Mouse (Mus musculus) forebrain, embryonic 14.5 days (tissue): ENCODE measurements around the gene Zfp746. TPM values are rescaled to one million over a fixed set of nuclear protein-coding genes. Genes with fewer than 3 reads are reported as not detected.

Source experiments
- ATAC-seq: fragments of 200-750 bp; cut with Nextera tagmentation; 2 replicates; pipeline ENCODE4 v1.8.0; 2017; ENCODE audit warnings: mild to moderate bottlenecking, moderate library complexity
- DNase-seq: peaks from one replicate; pipeline ENCODE4 v3.0.0-alpha.2; 2015; ENCODE audit warnings: low spot score
- H3K27ac ChIP-seq: fragments of 300-500 bp; sonication (generic); 2 replicates; pipeline ENCODE4 v1.5.1; 2014; ENCODE audit warnings: low read depth, mild to moderate bottlenecking, control low read depth, low read length, moderate library complexity
- H3K27me3 ChIP-seq: fragments of 300-500 bp; sonication (generic); replicated peaks from 2 replicates; pipeline ENCODE4 v1.6.1; 2014; ENCODE audit warnings: low read length, control low read depth, mixed read lengths; ENCODE audit not compliant: control insufficient read depth, insufficient read depth
- H3K36me3 ChIP-seq: fragments of 300-500 bp; sonication (generic); 2 replicates; pipeline ENCODE4 v1.6.1; 2014; ENCODE audit warnings: low read length, control low read depth; ENCODE audit not compliant: control insufficient read depth, insufficient read depth
- H3K4me1 ChIP-seq: fragments of 300-500 bp; sonication (generic); 2 replicates; pipeline ENCODE4 v1.6.1; 2014; ENCODE audit warnings: antibody characterized with exemption, low read length, control low read depth; ENCODE audit not compliant: control insufficient read depth, insufficient read depth
- H3K4me2 ChIP-seq: fragments of 300-500 bp; sonication (generic); 2 replicates; pipeline ENCODE4 v1.6.1; 2014; ENCODE audit warnings: mild to moderate bottlenecking, control low read depth, low read length
- H3K4me3 ChIP-seq: fragments of 300-500 bp; sonication (generic); 2 replicates; pipeline ENCODE4 v1.5.1; 2014; ENCODE audit warnings: low read depth, low read length, control low read depth
- H3K9ac ChIP-seq: fragments of 300-500 bp; sonication (generic); 2 replicates; pipeline ENCODE4 v1.6.1; 2014; ENCODE audit warnings: mild to moderate bottlenecking, low read length, control low read depth, moderate library complexity
- H3K9me3 ChIP-seq: fragments of 300-500 bp; sonication (generic); replicated peaks from 2 replicates; pipeline ENCODE4 v1.6.1; 2016; ENCODE audit warnings: low read length, control low read depth, mixed read lengths; ENCODE audit not compliant: control insufficient read depth
- WGBS: fragments of 180-500 bp; shearing (Covaris S2); extraction: QIAGEN DNeasy Blood & Tissue Kit; methylation state at CpG from one replicate; pipeline ENCODE4 v1.1.7; 2014; 5-methylcytosine and 5-hydroxymethylcytosine counted together
- microRNA-seq: library from miRNA; unstranded; fragments of <30 nt; microRNA quantifications from one replicate; pipeline ENCODE4, GENCODE M21; 2016
- polyA plus RNA-seq: library from polyadenylated mRNA; unstranded; fragments of >200 nt; fragmentation: Nextera tagmentation; extraction: Ambion mirVana; gene quantifications from 2 replicates; pipeline ENCODE4 v1.2.1, GENCODE M21; 2014

The Zfp746 gene
- polyA plus RNA-seq, 1 experiment from 2014 or later: 17.7 TPM

GRCm38 (mm10) chr6:48024330-48024993, 61.9 kb downstream of the Zfp746 start:
- Histone ChIP-seq H3K27me3 (no peaks in the 10 kb centered on the region), H3K4me3 (no peak overlapping the region), H3K4me2 (no peak overlapping the region), H3K36me3 (peaks cover 67% of the 10 kb centered on the region), H3K9ac (no peak overlapping the region), H3K9me3 (peaks cover 15% of the 10 kb centered on the region), H3K27ac (no peak overlapping the region), H3K4me1 (no peaks in the 10 kb centered on the region)
- peak; percentile 36 for DNase-seq
- 55% methylated on average over 43 of the region's 43 CpGs for WGBS
- peak; percentile 55 for ATAC-seq

- peaks cover 49% of the 10 kb centered on the region for H3K36me3 ChIP-seq
- DNase-seq (no peak), ATAC-seq (no peak)
- no peaks in the 10 kb centered on the region for H3K27me3 ChIP-seq
- H3K9me3 ChIP-seq: peaks cover 15% of the 10 kb centered on the region
- H3K9ac ChIP-seq: no peak overlapping the region
- no peak overlapping the region for H3K4me3 ChIP-seq
- H3K4me1 ChIP-seq: no peaks in the 10 kb centered on the region
- H3K4me2 ChIP-seq: no peak overlapping the region
- no peak overlapping the region for H3K27ac ChIP-seq
- 84% methylated on average over 2 of the region's 2 CpGs for WGBS
Observed at GRCm38 (mm10) chr6:48022672-48023071, 63.7 kb downstream of the Zfp746 start.

GRCm38 (mm10) chr6:48021678-48022077, 64.7 kb downstream of the Zfp746 start:
- no peak for ATAC-seq
- Histone ChIP-seq H3K4me1 (no peaks in the 10 kb centered on the region), H3K27me3 (no peaks in the 10 kb centered on the region), H3K9me3 (peaks cover 15% of the 10 kb centered on the region), H3K4me3 (no peak overlapping the region), H3K4me2 (no peak overlapping the region), H3K9ac (no peak overlapping the region), H3K27ac (no peak overlapping the region), H3K36me3 (peaks cover 43% of the 10 kb centered on the region)
- DNase-seq: no peak
- 79% methylated on average over 1 of the region's 1 CpGs for WGBS

- no peak overlapping the region for H3K4me3 ChIP-seq
- ATAC-seq (no peak), DNase-seq (peak; percentile 19)
- 75% methylated on average over 2 of the region's 2 CpGs for WGBS
- H3K36me3 ChIP-seq: peaks cover 27% of the 10 kb centered on the region
- H3K27ac ChIP-seq: no peak overlapping the region
- no peaks in the 10 kb centered on the region for H3K27me3 ChIP-seq
- H3K4me1 ChIP-seq: no peaks in the 10 kb centered on the region
- H3K9ac ChIP-seq: no peak overlapping the region
- no peak overlapping the region for H3K4me2 ChIP-seq
- peaks cover 11% of the 10 kb centered on the region; the same call in 1 of the 2 replicates for H3K9me3 ChIP-seq
Observed at GRCm38 (mm10) chr6:48020006-48020405, 66.4 kb downstream of the Zfp746 start.

DNA sequence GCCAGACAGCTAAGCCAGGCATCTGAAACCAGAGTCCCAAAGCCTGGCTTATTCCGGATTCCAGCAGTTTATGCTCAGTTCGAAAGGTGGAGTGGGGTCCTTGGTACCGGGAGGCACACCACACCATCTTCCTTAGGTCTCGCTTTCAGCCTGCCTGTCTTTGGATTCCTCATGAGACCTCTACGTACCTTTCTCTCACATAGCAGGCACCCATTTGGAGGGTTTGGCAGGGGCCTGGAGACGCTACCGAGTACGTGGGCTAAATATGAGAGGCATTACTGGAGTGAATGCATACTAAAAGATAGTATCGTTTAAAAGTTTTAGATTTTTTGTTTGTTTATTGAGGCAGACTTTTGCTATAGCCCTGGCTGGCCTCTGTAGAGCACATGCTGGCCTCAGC, 69.6 kb downstream of the Zfp746 start:
- Histone ChIP-seq H3K27me3 (no peaks in the 10 kb centered on the region), H3K9me3 (no peaks in the 10 kb centered on the region), H3K4me3 (no peak overlapping the region), H3K4me2 (no peak overlapping the region), H3K9ac (no peak overlapping the region), H3K4me1 (no peaks in the 10 kb centered on the region), H3K27ac (no peak overlapping the region), H3K36me3 (no peaks in the 10 kb centered on the region)
- DNase-seq: no peak
- 89% methylated on average over 9 of the region's 9 CpGs for WGBS
- no peak for ATAC-seq

DNA sequence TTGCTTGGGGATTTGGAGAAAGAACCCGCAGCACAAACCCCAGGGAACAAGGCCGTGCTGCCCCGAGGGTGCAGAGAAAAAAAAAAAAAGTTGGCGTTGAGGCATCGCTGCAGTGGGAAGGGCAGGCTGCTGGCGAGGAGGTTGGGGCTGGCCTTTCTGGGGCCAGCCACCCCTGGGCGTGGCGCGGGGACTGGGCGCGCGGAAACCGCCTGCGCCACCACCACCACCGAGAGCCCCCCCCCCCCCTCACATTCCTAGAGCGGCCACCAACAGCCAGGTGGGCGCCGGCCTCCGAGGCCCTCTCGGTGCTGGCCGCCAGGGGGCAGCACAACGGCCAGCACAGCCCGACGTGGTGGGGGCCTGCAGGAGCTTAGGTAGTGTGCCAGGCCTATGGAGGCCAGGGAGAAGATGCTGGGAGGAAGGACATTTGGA, 70.3 kb downstream of the Zfp746 start:
- peak; percentile 80 for DNase-seq
- Histone ChIP-seq H3K27me3 (no peaks in the 10 kb centered on the region), H3K4me2 (peak overlapping the region; percentile 57), H3K4me3 (peak overlapping the region; percentile 35), H3K4me1 (no peaks in the 10 kb centered on the region), H3K9ac (peak overlapping the region; percentile 61), H3K27ac (no peak overlapping the region), H3K36me3 (no peaks in the 10 kb centered on the region), H3K9me3 (no peaks in the 10 kb centered on the region)
- peak; percentile 96 for ATAC-seq
- under 1% methylated on average over 23 of the region's 24 CpGs for WGBS

Small RNA genes within 50 kb of the gene (microRNA-seq; reads per million reads assigned to microRNA genes)
- not detected for gene Gm24563

Other genes starting within 250 kb of the Zfp746 start
- gene Zfp282, start 209.4 kb downstream of the Zfp746 start, polyA plus RNA-seq: 12.5 and 18.0 TPM in 2 replicates
- gene Zfp212, start 166.1 kb downstream of the Zfp746 start, polyA plus RNA-seq: 12.1 and 14.0 TPM in 2 replicates
- 16.0 and 18.8 TPM in 2 replicates for gene Zfp956, start 133.2 kb downstream of the Zfp746 start, polyA plus RNA-seq
- gene Zfp777, start 37.7 kb downstream of the Zfp746 start, polyA plus RNA-seq: 7.5 and 8.0 TPM in 2 replicates